Mouse (Mus musculus) G1E-ER4 (cell line): ENCODE measurements around the gene Plcd1. TPM values are rescaled to one million over a fixed set of nuclear protein-coding genes. Genes with fewer than 3 reads are reported as not detected.

Experiments
- GATA1 ChIP-seq: IDR thresholded peaks from one replicate; pipeline ENCODE4 v1.8.0; 2012; ENCODE audit warnings: low read length, inconsistent platforms
- polyA plus RNA-seq: library from polyadenylated mRNA; stranded (reverse); fragments of >175 nt; gene quantifications from 2 replicates; pipeline ENCODE4 v1.2.3, GENCODE M21; 2012

Gene Plcd1
- polyA plus RNA-seq, 1 experiment: not detected

DNA sequence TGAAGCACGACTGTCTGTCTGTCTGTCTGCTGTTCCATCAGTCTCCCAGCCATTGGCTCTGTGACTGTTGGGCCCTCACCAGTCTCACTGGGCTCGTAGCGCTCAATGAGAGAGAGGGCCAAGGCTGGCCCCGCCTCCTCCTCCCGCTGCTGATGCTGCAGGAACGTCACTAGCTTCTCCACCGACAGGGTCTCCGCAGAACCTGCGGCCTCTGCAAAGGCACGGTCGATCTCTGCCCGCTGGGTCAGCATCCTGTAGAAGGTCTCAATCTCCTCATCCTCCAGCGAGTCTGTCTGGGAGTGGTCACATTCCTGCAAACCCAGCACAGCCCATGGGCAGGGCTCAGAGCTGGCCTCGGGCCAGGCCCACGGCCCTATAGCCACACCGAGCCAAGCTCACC is 17.6 kb downstream of the Plcd1 start:
- TF ChIP-seq GATA1: no peak

DNA sequence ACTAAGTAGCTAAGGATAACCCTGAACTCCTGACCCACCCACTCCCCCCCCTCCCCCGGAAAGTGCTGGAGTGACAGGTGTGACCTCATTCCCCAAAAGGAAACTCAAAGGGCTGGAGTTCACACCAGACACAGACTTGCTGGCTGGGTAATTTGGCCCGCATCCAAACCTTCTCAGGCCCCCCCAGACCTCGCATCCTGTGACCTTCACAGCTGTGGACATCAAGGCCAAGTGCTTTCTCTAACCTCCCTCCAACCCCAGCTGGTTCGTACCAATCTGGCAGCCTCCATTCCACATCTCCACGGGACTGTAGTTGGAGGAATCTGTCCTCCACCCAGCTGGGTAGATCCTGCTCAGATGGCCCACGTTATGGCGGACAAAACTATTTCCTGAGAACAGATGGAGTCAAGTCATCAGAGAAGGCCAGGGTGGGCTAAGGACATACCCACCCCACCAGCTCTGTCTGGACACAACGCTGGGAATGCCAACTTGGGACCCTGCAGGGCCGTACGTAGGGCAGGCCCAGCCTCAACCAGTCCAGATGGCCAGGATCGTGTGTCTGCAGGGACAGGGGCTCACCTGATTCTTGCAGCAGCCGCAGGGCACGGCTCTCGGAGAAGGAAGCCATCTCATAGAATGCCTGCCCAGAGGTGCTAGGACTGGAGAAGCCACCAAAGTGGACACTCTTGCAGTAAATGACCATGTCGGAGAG is 20.0 kb downstream of the Plcd1 start:
- TF ChIP-seq GATA1: no peak

GRCm38 (mm10) chr9:119071786-119072185 is 21.5 kb downstream of the Plcd1 start:
- no peak for TF ChIP-seq GATA1

- no peak for TF ChIP-seq GATA1
Measured at GRCm38 (mm10) chr9:119070173-119070825, 23.0 kb downstream of the Plcd1 start.

DNA sequence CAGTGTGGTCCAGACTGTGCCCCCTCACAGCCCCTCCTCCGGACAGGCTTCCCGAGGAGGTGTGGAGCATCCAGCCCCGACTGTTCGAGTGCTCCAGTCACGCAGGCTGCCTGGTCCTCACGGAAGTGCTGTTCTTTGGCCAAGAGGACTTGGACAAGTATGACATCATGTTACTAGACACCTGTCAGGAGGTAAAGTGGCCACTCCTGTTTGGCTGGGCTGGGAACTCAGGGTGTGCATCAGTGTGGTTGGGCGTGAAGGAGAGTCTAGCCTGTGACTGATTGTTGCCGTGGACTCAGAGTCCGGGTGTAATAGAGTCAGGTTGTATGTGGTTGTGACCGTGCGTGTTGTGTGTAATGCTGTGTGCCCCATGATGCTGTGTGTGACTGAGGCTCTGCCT is 25.0 kb downstream of the Plcd1 start:
- no peak for TF ChIP-seq GATA1

- no peak for TF ChIP-seq GATA1
Measured at GRCm38 (mm10) chr9:119067601-119068000, 25.7 kb downstream of the Plcd1 start.

GRCm38 (mm10) chr9:119064296-119064695 is 29.0 kb downstream of the Plcd1 start:
- no peak for TF ChIP-seq GATA1

- no peak for TF ChIP-seq GATA1
Measured at GRCm38 (mm10) chr9:119063036-119063644, 30.2 kb downstream of the Plcd1 start.

DNA sequence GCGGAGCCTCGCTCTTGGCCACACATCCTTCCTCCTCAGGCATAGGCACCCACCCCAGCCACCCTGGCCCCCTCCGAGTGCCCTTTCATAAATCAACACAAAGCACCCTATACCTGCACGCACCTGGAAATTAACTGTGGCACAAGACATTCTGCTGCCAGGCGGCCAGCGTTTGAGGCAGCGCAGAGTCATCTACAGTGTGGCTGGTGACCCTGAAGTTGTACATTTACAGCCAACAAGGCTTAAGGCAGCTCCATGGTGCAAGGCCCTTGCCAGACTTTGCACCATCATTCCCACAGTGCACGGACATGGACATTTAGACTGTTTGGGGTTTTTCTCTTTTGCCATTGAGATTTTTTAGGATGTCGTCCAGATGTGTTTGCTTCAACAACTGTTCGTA is 32.6 kb downstream of the Plcd1 start:
- TF ChIP-seq GATA1: no peak

DNA sequence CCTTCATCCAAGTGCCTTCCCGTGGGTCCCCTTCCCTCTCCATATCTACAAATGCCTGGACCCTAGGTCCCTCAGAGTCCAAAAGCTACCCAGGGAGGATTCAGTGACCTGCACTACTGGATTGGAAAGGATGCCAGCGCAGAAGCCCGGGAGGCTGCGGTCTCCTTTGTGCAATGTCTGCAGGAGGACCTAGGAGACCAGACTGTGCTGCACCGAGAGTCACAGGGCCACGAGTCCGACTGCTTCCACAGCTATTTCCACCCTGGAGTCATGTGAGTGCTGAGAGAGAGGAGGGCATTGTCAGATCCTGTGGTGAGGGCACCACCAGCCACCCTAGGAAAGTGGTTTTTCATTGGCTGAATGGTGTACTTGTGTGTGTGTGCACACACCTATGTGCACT is 35.1 kb downstream of the Plcd1 start:
- no peak for TF ChIP-seq GATA1

DNA sequence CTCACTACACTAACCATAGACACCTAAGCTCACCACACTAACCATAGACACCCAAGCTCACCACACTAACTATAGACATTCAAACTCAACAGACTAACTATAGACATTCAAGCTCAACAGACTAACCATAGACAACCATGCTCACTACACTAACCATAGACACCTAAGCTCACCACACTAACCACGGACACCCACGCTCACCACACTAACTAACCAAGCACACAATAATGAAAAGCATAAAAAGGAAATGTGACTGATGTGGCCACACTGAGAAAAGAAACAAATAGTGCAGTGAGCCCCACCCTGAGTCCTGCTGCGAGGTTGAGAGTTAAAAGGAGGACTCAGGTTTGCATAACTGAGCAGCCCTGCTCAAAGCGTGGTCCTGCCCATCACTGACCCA is 38.0 kb downstream of the Plcd1 start:
- no peak for TF ChIP-seq GATA1

GRCm38 (mm10) chr9:119053964-119054576 is 39.2 kb downstream of the Plcd1 start:
- no peak for TF ChIP-seq GATA1

GRCm38 (mm10) chr9:119052154-119052944 is 41.0 kb downstream of the Plcd1 start, which contains the start of gene Vill:
Vill (plus strand) TSS chr9:119052778.
- no peak for TF ChIP-seq GATA1

GRCm38 (mm10) chr9:119051158-119051557 is 42.1 kb downstream of the Plcd1 start:
- no peak for TF ChIP-seq GATA1

- TF ChIP-seq GATA1: no peak
Measured at GRCm38 (mm10) chr9:119048182-119048903, 45.0 kb downstream of the Plcd1 start.
